ENCODE assay signal across 10 mouse cellular contexts in genomic region chr5:23490797-23491196, GRCm38 (mm10). TPM values are rescaled to one million over a fixed set of nuclear protein-coding genes. Genes with fewer than 3 reads are reported as not detected.
DNase-seq lines count a peak whose midpoint lies in the region; TF ChIP-seq lines count a peak whose summit lies in the region.
"Had no signal": no experiment of that assay in that cellular context is flagged by ENCODE, and none has a peak within 500 bp of the region (broad histone marks: within the 10 kb centered on the region; RNA-seq: fewer than 3 reads in every experiment).

No protein-coding gene starts in this region.

- no peaks in the 10 kb centered on the region for H3K27me3 ChIP-seq in heart, adult 2 months (ENCODE audit: control insufficient read depth, insufficient read depth, low read length)
- H3K27me3 ChIP-seq in limb, embryonic 10.5 days (ENCODE audit: low read depth, poor library complexity, severe bottlenecking): no peaks in the 10 kb centered on the region
- H3K27me3 ChIP-seq: embryonic facial prominence, embryonic 13.5 days; neural tube, embryonic 13.5 days had no signal

- WGBS in heart, adult 2 months: 38% methylated on average over 2 of the region's 2 CpGs
- WGBS in limb, embryonic 10.5 days: 58% methylated on average over 2 of the region's 2 CpGs

- no peak for DNase-seq in heart, adult 2 months
- no peak for DNase-seq in heart, adult 18-20 months
- DNase-seq in 416B (ENCODE audit: low read depth): peak; percentile 59
- peak; percentile 60 for DNase-seq in embryo, embryonic 10 days (ENCODE audit: low spot score)
- DNase-seq in lung, postnatal 36 days: peak; percentile 42
- DNase-seq in limb, embryonic 10.5 days (ENCODE audit: low spot score): no peak
- no peak for DNase-seq in natural killer cell, adult 2 months (ENCODE audit: low spot score in 2 of 2)
- no peak for DNase-seq in adrenal gland, adult 8-10 months

- no peak overlapping the region for H3K27ac ChIP-seq in heart, adult 2 months
- no peak overlapping the region for H3K27ac ChIP-seq in limb, embryonic 10.5 days
- H3K27ac ChIP-seq: embryonic facial prominence, embryonic 13.5 days; neural tube, embryonic 13.5 days had no signal

- no peaks in the 10 kb centered on the region for H3K9me3 ChIP-seq in limb, embryonic 10.5 days (replicated peaks)
- H3K9me3 ChIP-seq: embryonic facial prominence, embryonic 13.5 days; neural tube, embryonic 13.5 days had no signal

- TF ChIP-seq CTCF in heart, adult 2 months (IDR thresholded peaks at IDR 0.05): peak; percentile 70

- peaks cover 25% of the 10 kb centered on the region for H3K36me3 ChIP-seq in heart, adult 2 months (ENCODE audit: control insufficient read depth, insufficient read depth, low read length)
- peaks cover 96% of the 10 kb centered on the region for H3K36me3 ChIP-seq in limb, embryonic 10.5 days

- no peaks in the 10 kb centered on the region; the same call in none of the 2 replicates for H3K79me2 ChIP-seq in heart, adult 2 months (replicated peaks; ENCODE audit: control insufficient read depth, insufficient read depth, low read length)

- H3K4me1 ChIP-seq in heart, adult 2 months (ENCODE audit: control insufficient read depth, insufficient read depth, low read length): no peaks in the 10 kb centered on the region
- H3K4me1 ChIP-seq in limb, embryonic 10.5 days: no peaks in the 10 kb centered on the region
- H3K4me1 ChIP-seq: embryonic facial prominence, embryonic 13.5 days; neural tube, embryonic 13.5 days had no signal

- no peak overlapping the region for H3K9ac ChIP-seq in heart, adult 2 months (ENCODE audit: low read depth, low read length)
- H3K9ac ChIP-seq: embryonic facial prominence, embryonic 13.5 days; neural tube, embryonic 13.5 days had no signal

- no peak for TF ChIP-seq EP300 in heart, adult 2 months (IDR thresholded peaks at IDR 0.05; ENCODE audit: insufficient read depth, low read depth, low read length)

- no peak for TF ChIP-seq POLR2A in heart, adult 2 months (IDR thresholded peaks at IDR 0.05; ENCODE audit: insufficient read depth, low read depth, low read length)

- H3K4me3 ChIP-seq in heart, adult 2 months: no peak overlapping the region
- no peak overlapping the region for H3K4me3 ChIP-seq in limb, embryonic 10.5 days
- H3K4me3 ChIP-seq: embryonic facial prominence, embryonic 13.5 days; neural tube, embryonic 13.5 days had no signal

- intact Hi-C loops in heart, adult 2 months (cut with DNase I): loop anchor here (10.0 kb wide), 1 partner anchor 264 kb away; no protein-coding TSS in a partner anchor

RNA-seq across cellular contexts. Expression of gene Kmt2e, which starts 56.6 kb away (rescaled TPM):
- total RNA-seq in heart, adult 2 months (2021): 10 to 100 TPM; 38.1 to 48.5 TPM
- 14.4 and 18.1 TPM in 2 replicates for polyA plus RNA-seq in heart, adult 2 months (2012; rRNA removed)
- 10 to 100 TPM; 40.6 to 45.0 TPM for total RNA-seq in heart, adult 18-20 months (2021)
- 70.0 and 95.4 TPM in 2 replicates for polyA plus RNA-seq in limb, embryonic 10.5 days (2016; fragmentation: Nextera tagmentation; extraction: Ambion mirVana)
- total RNA-seq in adrenal gland, adult 8-10 months (2022): 100 to 1,000 TPM in 2 of 4 experiments, 10 to 100 TPM in 2; 71.4 to 117 (median 87.8) TPM

Comparison
In these comparisons a context has a peak if more than half of its experiments do, and no peak if none do; other contexts are left out.
1. DNase-seq: peak in 416B (single experiment), embryo, embryonic 10 days (single experiment) and lung, postnatal 36 days (single experiment); none in heart, adult 2 months (0 of 2), heart, adult 18-20 months (0 of 2), limb, embryonic 10.5 days (single experiment), natural killer cell, adult 2 months (0 of 2) and adrenal gland, adult 8-10 months (single experiment).